Mouse (Mus musculus) kidney, postnatal 0 days (tissue): ENCODE data around the gene AI837181. TPM values are rescaled to one million over a fixed set of nuclear protein-coding genes. Genes with fewer than 3 reads are reported as not detected.
"Not testable (repeated sequence)": the region's sequence is repeated elsewhere in the genome, so short reads cannot be mapped to it uniquely, and the experiment has no call there.

Experiments
- ATAC-seq: fragments of 200-750 bp; cut with Nextera tagmentation; replicated peaks from 2 replicates; pipeline ENCODE4 v1.8.0; 2017; ENCODE audit warnings: low read depth, moderate number of reproducible peaks, moderate TSS enrichment, moderate library complexity; ENCODE audit not compliant: low FRiP score
- DNase-seq: peaks from one replicate; pipeline ENCODE4 v3.0.0-alpha.2; 2016; ENCODE audit warnings: low spot score
- H3K27ac ChIP-seq: fragments of 300-500 bp; sonication (generic); 2 replicates; pipeline ENCODE4 v1.5.1; 2014; ENCODE audit warnings: mild to moderate bottlenecking
- H3K27me3 ChIP-seq: fragments of 300-500 bp; sonication (generic); 2 replicates; pipeline ENCODE4 v1.6.1; 2014; ENCODE audit warnings: low read length, mixed read lengths; ENCODE audit not compliant: insufficient read depth
- H3K36me3 ChIP-seq: fragments of 300-500 bp; sonication (generic); 2 replicates; pipeline ENCODE4 v1.6.1; 2014; ENCODE audit warnings: low read length, mixed read lengths; ENCODE audit not compliant: insufficient read depth
- H3K4me1 ChIP-seq: fragments of 300-500 bp; sonication (generic); replicated peaks from 2 replicates; pipeline ENCODE4 v1.6.1; 2014; ENCODE audit warnings: antibody characterized with exemption, low read length, mixed read lengths; ENCODE audit not compliant: insufficient read depth
- H3K4me2 ChIP-seq: fragments of 300-500 bp; sonication (generic); 2 replicates; pipeline ENCODE4 v1.6.1; 2014; ENCODE audit warnings: mild to moderate bottlenecking, low read length, moderate library complexity, mixed read lengths
- H3K4me3 ChIP-seq: fragments of 300-500 bp; sonication (generic); replicated peaks from 2 replicates; pipeline ENCODE4 v1.5.1; 2014; ENCODE audit warnings: low read depth, low read length
- H3K9ac ChIP-seq: fragments of 300-500 bp; sonication (generic); 2 replicates; pipeline ENCODE4 v1.6.1; 2014; ENCODE audit warnings: low read depth, low read length
- H3K9me3 ChIP-seq: fragments of 300-500 bp; sonication (generic); replicated peaks from 2 replicates; pipeline ENCODE4 v1.6.1; 2016; ENCODE audit warnings: low read length, inconsistent platforms, mixed read lengths
- CTCF ChIP-seq: IDR thresholded peaks from 2 replicates; pipeline ENCODE4 v1.5.1; 2016; ENCODE audit warnings: antibody characterized with exemption, low read depth, mild to moderate bottlenecking, moderate library complexity
- WGBS: fragments of 180-500 bp; shearing (Covaris S2); extraction: QIAGEN DNeasy Blood & Tissue Kit; methylation state at CpG from one replicate; pipeline ENCODE4 v1.1.7; 2014; 5-methylcytosine and 5-hydroxymethylcytosine counted together
- polyA plus RNA-seq: library from polyadenylated mRNA; unstranded; fragments of >200 nt; fragmentation: Nextera tagmentation; extraction: Ambion mirVana; gene quantifications from 2 replicates; pipeline ENCODE4 v1.2.1, GENCODE M21; 2015

Gene AI837181
- polyA plus RNA-seq, 1 experiment from 2014 or later = 55.8 TPM

- no peaks in the 10 kb centered on the region for H3K27me3 ChIP-seq
- H3K4me2 ChIP-seq = peak overlapping the region; percentile 62
- peak overlapping the region; percentile 98 for H3K9ac ChIP-seq
- peaks cover 7% of the 10 kb centered on the region; the same call in 1 of the 2 replicates for H3K4me1 ChIP-seq
- DNase-seq = peak; percentile 69
- ATAC-seq = no peak
- peak overlapping the region; percentile 90 for H3K27ac ChIP-seq
- peaks cover 10% of the 10 kb centered on the region; the same call in 1 of the 2 replicates for H3K36me3 ChIP-seq
- H3K4me3 ChIP-seq = peak overlapping the region; percentile 94
- TF ChIP-seq CTCF = no peak
- 9% methylated on average over 12 of the region's 12 CpGs for WGBS
- no peaks in the 10 kb centered on the region for H3K9me3 ChIP-seq
Observed at GRCm38 (mm10) chr19:5389647-5390046, 35.3 kb upstream of the AI837181 start.

GRCm38 (mm10) chr19:5390416-5390815 lies 34.5 kb upstream of the AI837181 start:
- no peak for TF ChIP-seq CTCF
- 55% methylated on average over 8 of the region's 8 CpGs for WGBS
- no peaks in the 10 kb centered on the region for H3K27me3 ChIP-seq
- peak overlapping the region; percentile 98 for H3K9ac ChIP-seq
- H3K36me3 ChIP-seq = 0 out of 2 replicates have a peak, but pooled peaks cover 4% of the 10 kb centered on the region
- no peak for DNase-seq
- ATAC-seq = no peak
- H3K27ac ChIP-seq = peak overlapping the region; percentile 90
- H3K9me3 ChIP-seq = no peaks in the 10 kb centered on the region
- H3K4me1 ChIP-seq = peaks cover 7% of the 10 kb centered on the region; the same call in 1 of the 2 replicates
- peak overlapping the region; percentile 94; the same call in 1 of the 2 replicates for H3K4me3 ChIP-seq
- peak overlapping the region; percentile 62 for H3K4me2 ChIP-seq

- Histone ChIP-seq H3K9ac (no peak overlapping the region), H3K9me3 (no peaks in the 10 kb centered on the region), H3K4me3 (no peak overlapping the region), H3K27ac (no peak overlapping the region), H3K36me3 (no peaks in the 10 kb centered on the region), H3K27me3 (no peaks in the 10 kb centered on the region), H3K4me2 (no peak overlapping the region), H3K4me1 (peaks cover 3% of the 10 kb centered on the region; the same call in 1 of the 2 replicates)
- TF ChIP-seq CTCF = no peak
- ATAC-seq (no peak), DNase-seq (no peak)
- 61% methylated on average over 4 of the region's 4 CpGs for WGBS
Observed at GRCm38 (mm10) chr19:5392892-5393291, 32.1 kb upstream of the AI837181 start.

- H3K4me3 ChIP-seq = no peak overlapping the region
- H3K9me3 ChIP-seq = no peaks in the 10 kb centered on the region
- H3K36me3 ChIP-seq = no peaks in the 10 kb centered on the region
- no peak overlapping the region for H3K4me2 ChIP-seq
- TF ChIP-seq CTCF = no peak
- no peak overlapping the region for H3K27ac ChIP-seq
- WGBS = 48% methylated on average over 10 of the region's 10 CpGs
- H3K4me1 ChIP-seq = peaks cover 3% of the 10 kb centered on the region; the same call in 1 of the 2 replicates
- H3K27me3 ChIP-seq = no peaks in the 10 kb centered on the region
- H3K9ac ChIP-seq = no peak overlapping the region
- no peak for ATAC-seq
- no peak for DNase-seq
Observed at GRCm38 (mm10) chr19:5394168-5394567, 30.8 kb upstream of the AI837181 start.

GRCm38 (mm10) chr19:5395371-5395770 lies 29.6 kb upstream of the AI837181 start:
- H3K4me1 ChIP-seq = 0 out of 2 replicates have a peak, but pooled peaks cover 3% of the 10 kb centered on the region
- ATAC-seq (no peak), DNase-seq (no peak)
- H3K36me3 ChIP-seq = no peaks in the 10 kb centered on the region
- no peak overlapping the region for H3K4me2 ChIP-seq
- H3K9ac ChIP-seq = no peak overlapping the region
- H3K4me3 ChIP-seq = no peak overlapping the region
- 74% methylated on average over 4 of the region's 4 CpGs for WGBS
- no peaks in the 10 kb centered on the region for H3K27me3 ChIP-seq
- H3K27ac ChIP-seq = no peak overlapping the region
- no peaks in the 10 kb centered on the region for H3K9me3 ChIP-seq
- TF ChIP-seq CTCF = no peak

GRCm38 (mm10) chr19:5401073-5401472 lies 23.9 kb upstream of the AI837181 start:
- not testable (repeated sequence) for H3K4me1 ChIP-seq, H3K27ac ChIP-seq, ATAC-seq, H3K4me3 ChIP-seq, H3K36me3 ChIP-seq, H3K9me3 ChIP-seq, DNase-seq, H3K9ac ChIP-seq, H3K4me2 ChIP-seq, H3K27me3 ChIP-seq
- 70% methylated on average over 4 of the region's 4 CpGs for WGBS

GRCm38 (mm10) chr19:5402293-5402692 lies 22.7 kb upstream of the AI837181 start, which contains the start of gene Tsga10ip:
TSS of gene Tsga10ip (minus strand) at chr19:5402526.
- DNase-seq (no peak), ATAC-seq (no peak)
- TF ChIP-seq CTCF = peak; percentile 48
- no peaks in the 10 kb centered on the region for H3K9me3 ChIP-seq
- 0 out of 2 replicates have a peak, but pooled peaks cover 4% of the 10 kb centered on the region for H3K4me1 ChIP-seq
- no peaks in the 10 kb centered on the region for H3K36me3 ChIP-seq
- no peak within 1 kb of the TSS for H3K9ac ChIP-seq
- H3K4me3 ChIP-seq = no peak within 1 kb of the TSS
- H3K27me3 ChIP-seq = no peaks in the 10 kb centered on the region
- H3K4me2 ChIP-seq = no peak within 1 kb of the TSS
- 62% methylated on average over 8 of the region's 8 CpGs for WGBS
- no peak within 1 kb of the TSS for H3K27ac ChIP-seq
